Mouse (Mus musculus) ES-E14 (cell line): Measurements from ENCODE around the gene Patl1. TPM values are rescaled to one million over a fixed set of nuclear protein-coding genes. Genes with fewer than 3 reads are reported as not detected.

ENCODE experiments used
- DNase-seq: peaks from one replicate; pipeline ENCODE4 v3.0.0-alpha.2; 2013; ENCODE audit warnings: low read depth, low spot score
- H3K27ac ChIP-seq: 2 replicates; pipeline ENCODE4 v1.5.1; 2012; ENCODE audit warnings: low read depth, mild to moderate bottlenecking, low read length, moderate library complexity, mixed read lengths; ENCODE audit not compliant: poor library complexity, insufficient read depth, severe bottlenecking
- H3K36me3 ChIP-seq: 2 replicates; pipeline ENCODE4 v1.6.1; 2012; ENCODE audit warnings: mild to moderate bottlenecking, low read length, moderate library complexity, mixed read lengths; ENCODE audit not compliant: control insufficient read depth, poor library complexity, insufficient read depth, severe bottlenecking
- H3K4me1 ChIP-seq, 2 experiments: fragments of 150-350 bp in 1 of 2; sonication (generic) in 1 of 2; 2 replicates each; pipeline ENCODE4 v1.6.1; 2012; ENCODE audit warnings: low read length in 2 of 2, mild to moderate bottlenecking in 1 of 2, mixed read lengths in 1 of 2; ENCODE audit not compliant: control insufficient read depth in 2 of 2, insufficient read depth in 2 of 2, poor library complexity in 1 of 2
- H3K4me3 ChIP-seq, 2 experiments: fragments of 150-350 bp in 1 of 2; sonication (generic) in 1 of 2; 2 replicates each; pipeline ENCODE4 v1.5.1; 2012; ENCODE audit warnings: low read length in 2 of 2, low read depth in 1 of 2, mild to moderate bottlenecking in 1 of 2, mixed read lengths in 1 of 2; ENCODE audit not compliant: insufficient read depth in 1 of 2, poor library complexity in 1 of 2, severe bottlenecking in 1 of 2
- H3K9ac ChIP-seq: 2 replicates; pipeline ENCODE4 v1.6.1; 2012; ENCODE audit warnings: low read depth, mild to moderate bottlenecking, low read length, mixed read lengths; ENCODE audit not compliant: poor library complexity, insufficient read depth, severe bottlenecking
- H3K9me3 ChIP-seq: fragments of 150-350 bp; sonication (generic); 2 replicates; pipeline ENCODE4 v1.6.1; 2012; ENCODE audit warnings: low read depth, mild to moderate bottlenecking, low read length; ENCODE audit not compliant: control insufficient read depth, insufficient read depth
- CHD2 ChIP-seq: IDR thresholded peaks from 2 replicates; pipeline ENCODE4 v1.6.1; 2014; ENCODE audit warnings: mild to moderate bottlenecking, low read depth, low read length, inconsistent platforms
- HCFC1 ChIP-seq: IDR thresholded peaks from 2 replicates; pipeline ENCODE4 v1.6.1; 2012; ENCODE audit warnings: low read length, inconsistent platforms, borderline replicate concordance; ENCODE audit not compliant: insufficient read depth
- MAFK ChIP-seq: IDR thresholded peaks from 2 replicates; pipeline ENCODE4 v1.6.1; 2014; ENCODE audit warnings: mild to moderate bottlenecking, low read depth, low read length, inconsistent platforms; ENCODE audit not compliant: insufficient read depth
- ZC3H11A ChIP-seq: IDR thresholded peaks from 2 replicates; pipeline ENCODE4 v1.6.1; 2012; ENCODE audit warnings: low read depth, mild to moderate bottlenecking, inconsistent platforms, low read length, borderline replicate concordance
- ZNF384 ChIP-seq: IDR thresholded peaks from 2 replicates; pipeline ENCODE4 v1.6.1; 2012; ENCODE audit warnings: low read depth, low read length, inconsistent platforms
- in situ Hi-C, 2 experiments: fragments of 600-800 bp; cut with MboI; formaldehyde crosslinking; loops; one replicate each; pipeline ENCODE4 v1.15.1; 2025; ENCODE audit warnings: low sequenced_read_pairs in 2 of 2, inconsistent platforms in 1 of 2; ENCODE audit not compliant: unreplicated experiment in 2 of 2
- total RNA-seq: library from RNA; depleted of rRNA; stranded (reverse); fragments of 300-350 nt; gene quantifications from 2 replicates; pipeline ENCODE4 v1.2.3, GENCODE M21; 2012

Gene Patl1
- total RNA-seq, 1 experiment: 10.7 TPM

GRCm38 (mm10) chr19:11949878-11950277, 37.7 kb downstream of the Patl1 start:
- TF ChIP-seq MAFK (no peak), HCFC1 (no peak), ZC3H11A (no peak), CHD2 (no peak), ZNF384 (no peak)
- H3K4me1 ChIP-seq: peaks cover 0 to 6% of the 10 kb centered on the region in 2 experiments; a peak in 1 of 4 replicates
- no peak for DNase-seq
- H3K9me3 ChIP-seq: no peaks in the 10 kb centered on the region
- in situ Hi-C loops: no loop called here
- H3K4me3 ChIP-seq: no peak overlapping the region
- H3K9ac ChIP-seq: no peak overlapping the region
- H3K27ac ChIP-seq: no peak overlapping the region
- H3K36me3 ChIP-seq: no peaks in the 10 kb centered on the region

- no peak for DNase-seq
- TF ChIP-seq ZNF384 (no peak), ZC3H11A (no peak), CHD2 (no peak), HCFC1 (no peak), MAFK (no peak)
- H3K27ac ChIP-seq: no peak overlapping the region
- no peaks in the 10 kb centered on the region for H3K9me3 ChIP-seq
- in situ Hi-C loops: no loop called here
- no peaks in the 10 kb centered on the region for H3K36me3 ChIP-seq
- no peak overlapping the region for H3K9ac ChIP-seq
- H3K4me1 ChIP-seq: peaks cover 0 to 6% of the 10 kb centered on the region in 2 experiments; a peak in 1 of 4 replicates
- H3K4me3 ChIP-seq: no peak overlapping the region
Observed at GRCm38 (mm10) chr19:11950747-11951146, 38.5 kb downstream of the Patl1 start.

- no peak for DNase-seq
- in situ Hi-C loops: no loop called here
- no peak overlapping the region for H3K27ac ChIP-seq
- H3K4me3 ChIP-seq: no peak overlapping the region
- no peaks in the 10 kb centered on the region for H3K9me3 ChIP-seq
- H3K9ac ChIP-seq: no peak overlapping the region
- peaks cover 0 to 6% of the 10 kb centered on the region in 2 experiments; a peak in 1 of 4 replicates for H3K4me1 ChIP-seq
- H3K36me3 ChIP-seq: no peaks in the 10 kb centered on the region
- no peak for TF ChIP-seq MAFK
- no peak for TF ChIP-seq CHD2
- TF ChIP-seq ZC3H11A: no peak
- no peak for TF ChIP-seq ZNF384
- no peak for TF ChIP-seq HCFC1
Observed at GRCm38 (mm10) chr19:11954206-11954605, 42.0 kb downstream of the Patl1 start.

- DNase-seq: no peak
- Histone ChIP-seq H3K36me3 (no peaks in the 10 kb centered on the region), H3K4me3 (no peak overlapping the region), H3K9me3 (no peaks in the 10 kb centered on the region), H3K9ac (no peak overlapping the region), H3K4me1 (peaks cover 0 to 2% of the 10 kb centered on the region in 2 experiments; a peak in 1 of 4 replicates), H3K27ac (no peak overlapping the region)
- in situ Hi-C loops: no loop called here
- TF ChIP-seq MAFK (no peak), ZNF384 (no peak), HCFC1 (no peak), ZC3H11A (no peak), CHD2 (no peak)
Observed at GRCm38 (mm10) chr19:11956636-11957035, 44.4 kb downstream of the Patl1 start.

GRCm38 (mm10) chr19:11957396-11957795, 45.2 kb downstream of the Patl1 start:
- in situ Hi-C loops: no loop called here
- Histone ChIP-seq H3K4me1 (no peaks in the 10 kb centered on the region), H3K9me3 (no peaks in the 10 kb centered on the region), H3K9ac (no peak overlapping the region), H3K27ac (no peak overlapping the region), H3K36me3 (no peaks in the 10 kb centered on the region), H3K4me3 (no peak overlapping the region)
- no peak for TF ChIP-seq HCFC1
- TF ChIP-seq MAFK: no peak
- no peak for TF ChIP-seq ZC3H11A
- TF ChIP-seq ZNF384: no peak
- TF ChIP-seq CHD2: no peak
- no peak for DNase-seq
